ENCODE assay signal across 9 mouse cellular contexts in genomic region chr7:69810873-69811272, GRCm38 (mm10).
A peak's percentile ranks its signal among the peaks of the same experiment; 100 is the strongest.
DNase-seq lines count a peak whose midpoint lies in the region; ATAC-seq lines count a peak whose summit lies in the region.
"Had no signal": no experiment of that assay in that cellular context is flagged by ENCODE, and none has a peak within 500 bp of the region (broad histone marks: within the 10 kb centered on the region; RNA-seq: fewer than 3 reads in every experiment).

No protein-coding gene starts in this region.

- DNase-seq in left cerebral cortex, postnatal 10 days (ENCODE audit: extremely low spot score in 1 of 2, low spot score in 2 of 2), result peak; percentile 14
- no peak for DNase-seq in left cerebral cortex, adult 11 months (ENCODE audit: low spot score)
- DNase-seq in embryo, embryonic 10 days (ENCODE audit: low spot score), result peak; percentile 69
- peak; percentile 40 for DNase-seq in mesoderm, embryonic 11.5 days (ENCODE audit: low read depth, low spot score)
- DNase-seq in ovary, postnatal 10 days (ENCODE audit: low spot score), result no peak
- no peak for DNase-seq in cerebellum, adult 18-20 months

- peak; percentile 72; the same call in 1 of the 2 replicates for ATAC-seq in hindbrain, embryonic 13.5 days (ENCODE audit: low FRiP score)
- no peak for ATAC-seq in cerebellum, adult (ENCODE audit: insufficient number of reproducible peaks, low FRiP score, low TSS enrichment)

- H3K27me3 ChIP-seq in hindbrain, embryonic 13.5 days, result peaks cover 9% of the 10 kb centered on the region; the same call in 1 of the 2 replicates

- peak overlapping the region; percentile 23; the same call in 1 of the 2 replicates for H3K4me2 ChIP-seq in hindbrain, embryonic 13.5 days

- no peaks in the 10 kb centered on the region for H3K9me3 ChIP-seq in hindbrain, embryonic 13.5 days

- H3K4me1 ChIP-seq in hindbrain, embryonic 13.5 days (replicated peaks), result 0 out of 2 replicates have a peak, but pooled peaks cover 3% of the 10 kb centered on the region

- no peak overlapping the region for H3K27ac ChIP-seq in hindbrain, embryonic 13.5 days

- no peak overlapping the region for H3K4me3 ChIP-seq in hindbrain, embryonic 13.5 days
- H3K4me3 ChIP-seq: myocyte had no signal

- intact Hi-C loops in left cerebral cortex, postnatal 10 days (cut with DNase I), result loop anchor here (10.0 kb wide), 1 partner anchor 294 kb away; no protein-coding TSS in a partner anchor

- H3K9ac ChIP-seq in hindbrain, embryonic 13.5 days, result no peak overlapping the region

- 20% methylated on average over 5 of the region's 5 CpGs for WGBS in hindbrain, embryonic 13.5 days

- H3K36me3 ChIP-seq in hindbrain, embryonic 13.5 days, result no peaks in the 10 kb centered on the region

Comparison
In these comparisons a context has a peak if more than half of its experiments do, and no peak if none do; other contexts are left out.
1. DNase-seq: peak in left cerebral cortex, postnatal 10 days (2 of 2), embryo, embryonic 10 days (single experiment) and mesoderm, embryonic 11.5 days (single experiment); none in left cerebral cortex, adult 11 months (single experiment), ovary, postnatal 10 days (single experiment) and cerebellum, adult 18-20 months (0 of 2).